Mouse (Mus musculus) monocyte, adult 5-6 weeks (primary cell): ENCODE data around the gene Klhl29. TPM values are rescaled to one million over a fixed set of nuclear protein-coding genes. Genes with fewer than 3 reads are reported as not detected.

ENCODE experiments used
- ATAC-seq: fragments of 153-309, 156-312 bp; replicated peaks from 2 replicates; pipeline ENCODE4 v1.8.0; 2017; ENCODE audit warnings: mild to moderate bottlenecking; ENCODE audit not compliant: low TSS enrichment, insufficient number of reproducible peaks, severe bottlenecking, poor library complexity, low FRiP score
- total RNA-seq: library from RNA; stranded (forward); fragments of 200-1000, 200-491, 200-594 nt; gene quantifications from 3 replicates; pipeline ENCODE4 v1.2.3, GENCODE M21; 2017

Klhl29 gene
- not detected in 3 replicates for total RNA-seq

GRCm38 (mm10) chr12:5375616-5376461 is at the start of gene Klhl29:
Gene Klhl29, minus strand, starts transcription at chr12:5375682.
- no peak for ATAC-seq

GRCm38 (mm10) chr12:5425276-5425675 is 49.8 kb upstream of the Klhl29 start:
- no peak for ATAC-seq

- no peak for ATAC-seq
Observed at GRCm38 (mm10) chr12:5415806-5416205, 40.3 kb upstream of the Klhl29 start.

- no peak for ATAC-seq
Observed at GRCm38 (mm10) chr12:5413976-5414375, 38.5 kb upstream of the Klhl29 start.

GRCm38 (mm10) chr12:5411761-5412537 is 36.5 kb upstream of the Klhl29 start:
- ATAC-seq: no peak

GRCm38 (mm10) chr12:5411346-5411745 is 35.9 kb upstream of the Klhl29 start:
- no peak for ATAC-seq

GRCm38 (mm10) chr12:5410391-5411115 is 35.1 kb upstream of the Klhl29 start:
- ATAC-seq: no peak

GRCm38 (mm10) chr12:5407175-5407574 is 31.7 kb upstream of the Klhl29 start:
- no peak for ATAC-seq

GRCm38 (mm10) chr12:5397423-5397822 is 21.9 kb upstream of the Klhl29 start:
- no peak for ATAC-seq

GRCm38 (mm10) chr12:5395188-5395587 is 19.7 kb upstream of the Klhl29 start:
- no peak for ATAC-seq

GRCm38 (mm10) chr12:5387112-5387511 is 11.6 kb upstream of the Klhl29 start:
- no peak for ATAC-seq

GRCm38 (mm10) chr12:5386688-5387087 is 11.2 kb upstream of the Klhl29 start:
- ATAC-seq: no peak

- no peak for ATAC-seq
Observed at GRCm38 (mm10) chr12:5381694-5382093, 6.2 kb upstream of the Klhl29 start.

- ATAC-seq: no peak
Observed at GRCm38 (mm10) chr12:5374684-5375615, 532 bp downstream of the Klhl29 start.

- no peak for ATAC-seq
Observed at GRCm38 (mm10) chr12:5374196-5374683, 1.2 kb downstream of the Klhl29 start.

GRCm38 (mm10) chr12:5373641-5374195 is 1.8 kb downstream of the Klhl29 start:
- ATAC-seq: no peak

- ATAC-seq: no peak
Observed at GRCm38 (mm10) chr12:5369396-5369795, 6.1 kb downstream of the Klhl29 start.

- no peak for ATAC-seq
Observed at GRCm38 (mm10) chr12:5364836-5365235, 10.6 kb downstream of the Klhl29 start.
